Mouse (Mus musculus): ENCODE results near the gene Tectb. TPM values are rescaled to one million over a fixed set of nuclear protein-coding genes. Genes with fewer than 3 reads are reported as not detected.
"Not testable (repeated sequence)": the region's sequence is repeated elsewhere in the genome, so short reads cannot be mapped to it uniquely, and the experiment has no call there.

Gene Tectb
- total RNA-seq (2021), result 0.67 and 1.2 TPM in 2 replicates
- long read RNA-seq, result 0 reads

- DNase-seq, result no peak
These were observed at the start of gene Tectb for GRCm38 (mm10) chr19:55180433-55180832. TSS of gene Tectb (plus strand) at chr19:55180733.

- no peak for DNase-seq
These were observed 48.8 kb upstream of the Tectb start for GRCm38 (mm10) chr19:55131747-55132146.

- peak; percentile 71 for DNase-seq
These were observed 48.1 kb upstream of the Tectb start for GRCm38 (mm10) chr19:55132476-55132875.

GRCm38 (mm10) chr19:55134521-55134920 is 46.0 kb upstream of the Tectb start:
- no peak for DNase-seq

GRCm38 (mm10) chr19:55135918-55136317 is 44.6 kb upstream of the Tectb start:
- DNase-seq, result no peak

- DNase-seq, result no peak
These were observed 43.7 kb upstream of the Tectb start for GRCm38 (mm10) chr19:55136693-55137427.

- no peak for DNase-seq
These were observed 42.6 kb upstream of the Tectb start for GRCm38 (mm10) chr19:55137884-55138283.

GRCm38 (mm10) chr19:55138506-55138905 is 42.0 kb upstream of the Tectb start:
- peak; percentile 75 for DNase-seq

- DNase-seq, result peak; percentile 64
These were observed 41.2 kb upstream of the Tectb start for GRCm38 (mm10) chr19:55139301-55139700.

- DNase-seq, result no peak
These were observed 36.9 kb upstream of the Tectb start for GRCm38 (mm10) chr19:55143391-55144300.

GRCm38 (mm10) chr19:55144691-55145090 is 35.8 kb upstream of the Tectb start:
- no peak for DNase-seq

- no peak for DNase-seq
These were observed 35.4 kb upstream of the Tectb start for GRCm38 (mm10) chr19:55145136-55145535.

- no peak for DNase-seq
These were observed 33.0 kb upstream of the Tectb start for GRCm38 (mm10) chr19:55147568-55147967.

- DNase-seq, result no peak
These were observed 32.4 kb upstream of the Tectb start for GRCm38 (mm10) chr19:55148109-55148508.

- no peak for DNase-seq
These were observed 30.9 kb upstream of the Tectb start for GRCm38 (mm10) chr19:55149646-55150045.

- DNase-seq, result not testable (repeated sequence)
These were observed 28.3 kb upstream of the Tectb start for GRCm38 (mm10) chr19:55152274-55152673.

- no peak for DNase-seq
These were observed 27.6 kb upstream of the Tectb start for GRCm38 (mm10) chr19:55152983-55153382.

GRCm38 (mm10) chr19:55157029-55157428 is 23.5 kb upstream of the Tectb start:
- DNase-seq, result peak; percentile 32

- DNase-seq, result peak; percentile 51
These were observed 21.9 kb upstream of the Tectb start for GRCm38 (mm10) chr19:55158606-55159005.

- no peak for DNase-seq
These were observed 20.7 kb upstream of the Tectb start for GRCm38 (mm10) chr19:55159826-55160225.

- no peak for DNase-seq
These were observed 18.3 kb upstream of the Tectb start for GRCm38 (mm10) chr19:55162271-55162670.

- no peak for DNase-seq
These were observed 16.4 kb upstream of the Tectb start for GRCm38 (mm10) chr19:55164162-55164561.

- DNase-seq, result no peak
These were observed 15.2 kb upstream of the Tectb start for GRCm38 (mm10) chr19:55165183-55165865.
